Mouse (Mus musculus) heart, adult 8-10 months (tissue): Measurements from ENCODE around the gene Recql5. TPM values are rescaled to one million over a fixed set of nuclear protein-coding genes. Genes with fewer than 3 reads are reported as not detected.
A peak's percentile ranks its signal among the peaks of the same experiment; 100 is the strongest.
"Not testable (repeated sequence)": the region's sequence is repeated elsewhere in the genome, so short reads cannot be mapped to it uniquely, and the experiment has no call there.

ENCODE experiments used
- DNase-seq: peaks from one replicate; pipeline ENCODE4 v3.0.0; 2022; ENCODE audit warnings: low spot score
- total RNA-seq, 4 experiments: library from RNA; stranded (reverse); gene quantifications; 2 replicates each; pipeline ENCODE4 v1.2.4; 2022

Recql5 gene
- total RNA-seq, 4 experiments from 2014 or later = 6.8 to 14.7 (median 8.2) TPM

GRCm38 (mm10) chr11:115863895-115864294 lies 69.4 kb downstream of the Recql5 start:
- DNase-seq = no peak

GRCm38 (mm10) chr11:115859143-115859945 lies 73.9 kb downstream of the Recql5 start:
- DNase-seq = peak; percentile 69

GRCm38 (mm10) chr11:115858354-115858753 lies 74.9 kb downstream of the Recql5 start, which contains the start of gene Myo15b:
Gene Myo15b (plus strand): TSS chr11:115858406.
- no peak for DNase-seq

GRCm38 (mm10) chr11:115857936-115858335 lies 75.3 kb downstream of the Recql5 start:
- no peak for DNase-seq

- DNase-seq = not testable (repeated sequence)
Observed at GRCm38 (mm10) chr11:115857146-115857545, 76.1 kb downstream of the Recql5 start.

- DNase-seq = no peak
Observed at GRCm38 (mm10) chr11:115854674-115855073, 78.6 kb downstream of the Recql5 start.

- no peak for DNase-seq
Observed at GRCm38 (mm10) chr11:115845819-115846218, 87.5 kb downstream of the Recql5 start.

- no peak for DNase-seq
Observed at GRCm38 (mm10) chr11:115844240-115844639, 89.0 kb downstream of the Recql5 start.

GRCm38 (mm10) chr11:115843891-115844239 lies 89.4 kb downstream of the Recql5 start:
- no peak for DNase-seq

- DNase-seq = no peak
Observed at GRCm38 (mm10) chr11:115843141-115843890, 90.0 kb downstream of the Recql5 start.

Other genes starting within 250 kb of the Recql5 start
- gene Grb2, start 224.9 kb downstream of the Recql5 start, total RNA-seq = 100 to 1,000 TPM in 3 of 4 experiments, 10 to 100 TPM in 1; 93.7 to 126 (median 111) TPM
- 100 to 1,000 TPM in 2 of 4 experiments, 10 to 100 TPM in 2; 96.2 to 103 (median 100) TPM for gene Tmem94, start 168.0 kb downstream of the Recql5 start, total RNA-seq
- 10 to 100 TPM; 40.3 to 48.2 (median 44.7) TPM for gene Caskin2, start 119.8 kb downstream of the Recql5 start, total RNA-seq
- 1 to 10 TPM; 6.9 to 8.8 (median 7.5) TPM for gene Tsen54, start 118.8 kb downstream of the Recql5 start, total RNA-seq
- gene Llgl2, start 109.4 kb downstream of the Recql5 start, total RNA-seq = 10 to 100 TPM; 15.7 to 31.8 (median 20.3) TPM
- under 1 TPM in 1 of 4 experiments, not detected in 3; 0.06 TPM for gene Myo15b, start 75.1 kb downstream of the Recql5 start, total RNA-seq
- gene Smim5, start 33.5 kb downstream of the Recql5 start, total RNA-seq = 10 to 100 TPM; 11.0 to 28.2 (median 14.6) TPM
- not detected for gene Smim6, start 21.5 kb downstream of the Recql5 start, total RNA-seq
- 10 to 100 TPM; 14.7 to 21.3 (median 16.2) TPM for gene Sap30bp, start 195 bp downstream of the Recql5 start, total RNA-seq
- 1 to 10 TPM; 2.3 to 3.1 (median 3.0) TPM for gene Itgb4, start 41.2 kb upstream of the Recql5 start, total RNA-seq
- gene Galk1, start 79.2 kb upstream of the Recql5 start, total RNA-seq = 10 to 100 TPM; 12.5 to 16.0 (median 15.0) TPM
- gene H3f3b, start 94.5 kb upstream of the Recql5 start, total RNA-seq = 100 to 1,000 TPM in 3 of 4 experiments, 10 to 100 TPM in 1; 92.7 to 141 (median 123) TPM
- 1 to 10 TPM; 7.2 to 9.4 (median 7.8) TPM for gene Unk, start 96.8 kb upstream of the Recql5 start, total RNA-seq
- gene Unc13d, start 144.5 kb upstream of the Recql5 start, total RNA-seq = 1 to 10 TPM in 2 of 4 experiments, under 1 TPM in 2; 0.41 to 1.4 (median 0.83) TPM
- 100 to 1,000 TPM; 108 to 126 (median 116) TPM for gene Wbp2, start 153.5 kb upstream of the Recql5 start, total RNA-seq
- 10 to 100 TPM; 17.9 to 25.7 (median 22.1) TPM for gene Trim47, start 193.7 kb upstream of the Recql5 start, total RNA-seq
- 1 to 10 TPM; 6.6 to 8.2 (median 7.6) TPM for gene Trim65, start 197.7 kb upstream of the Recql5 start, total RNA-seq
- gene Mrpl38, start 205.4 kb upstream of the Recql5 start, total RNA-seq = 10 to 100 TPM; 60.0 to 66.2 (median 63.9) TPM
- gene Fbf1, start 234.7 kb upstream of the Recql5 start, total RNA-seq = 10 to 100 TPM; 14.5 to 16.4 (median 15.2) TPM